Mouse (Mus musculus): ENCODE data around the gene Itih5. TPM values are rescaled to one million over a fixed set of nuclear protein-coding genes. Genes with fewer than 3 reads are reported as not detected.

Gene Itih5
- polyA plus RNA-seq, 1 experiment from 2014 or later: 7.2 TPM

- H3K4me1 ChIP-seq (replicated peaks): peaks cover 4% of the 10 kb centered on the region
- no peak for ATAC-seq (ENCODE audit: low FRiP score)
- H3K9ac ChIP-seq: no peak overlapping the region
- no peak overlapping the region for H3K27ac ChIP-seq
- H3K27me3 ChIP-seq: peaks cover 14% of the 10 kb centered on the region
- H3K36me3 ChIP-seq: no peaks in the 10 kb centered on the region
- no peak overlapping the region for H3K4me3 ChIP-seq
- no peak overlapping the region for H3K4me2 ChIP-seq
- WGBS: 70% methylated on average over 3 of the region's 3 CpGs
- H3K9me3 ChIP-seq: no peaks in the 10 kb centered on the region
Observed at GRCm38 (mm10) chr2:10301391-10301790, 148.0 kb downstream of the Itih5 start.

- H3K36me3 ChIP-seq: no peaks in the 10 kb centered on the region
- H3K27ac ChIP-seq: no peak overlapping the region
- no peaks in the 10 kb centered on the region for H3K9me3 ChIP-seq
- H3K4me1 ChIP-seq (replicated peaks): peaks cover 4% of the 10 kb centered on the region
- H3K27me3 ChIP-seq: peaks cover 12% of the 10 kb centered on the region
- no peak overlapping the region for H3K4me2 ChIP-seq
- H3K9ac ChIP-seq: no peak overlapping the region
- H3K4me3 ChIP-seq: no peak overlapping the region
- no peak for ATAC-seq (ENCODE audit: low FRiP score)
- WGBS: 94% methylated on average over 9 of the region's 9 CpGs
Observed at GRCm38 (mm10) chr2:10301997-10302396, 148.6 kb downstream of the Itih5 start.

GRCm38 (mm10) chr2:10304911-10305310 lies 151.5 kb downstream of the Itih5 start:
- WGBS: 84% methylated on average over 3 of the region's 3 CpGs

More at GRCm38 (mm10) chr2:10304911-10305310, 151.5 kb downstream of the Itih5 start:
- Histone ChIP-seq H3K36me3 (no peaks in the 10 kb centered on the region), H3K4me1 (replicated peaks) (peaks cover 4% of the 10 kb centered on the region), H3K4me3 (no peak overlapping the region), H3K4me2 (no peak overlapping the region), H3K27me3 (0 out of 2 replicates have a peak, but pooled peaks cover 2% of the 10 kb centered on the region), H3K27ac (no peak overlapping the region), H3K9ac (no peak overlapping the region), H3K9me3 (no peaks in the 10 kb centered on the region)
- no peak for ATAC-seq (ENCODE audit: low FRiP score)

Other genes with a start within 250 kb of the Itih5 start
- 15.0 and 16.6 TPM in 2 replicates for gene Taf3, start 105.0 kb upstream of the Itih5 start, polyA plus RNA-seq (2015; fragmentation: Nextera tagmentation; extraction: Ambion mirVana)
- 529 and 549 TPM in 2 replicates for gene Atp5c1, start 73.1 kb upstream of the Itih5 start, polyA plus RNA-seq (2015; fragmentation: Nextera tagmentation; extraction: Ambion mirVana)
- gene Kin, start 73.0 kb upstream of the Itih5 start, polyA plus RNA-seq (2015; fragmentation: Nextera tagmentation; extraction: Ambion mirVana): 37.6 and 39.0 TPM in 2 replicates
- gene Itih2, start 22.2 kb upstream of the Itih5 start, polyA plus RNA-seq (2015; fragmentation: Nextera tagmentation; extraction: Ambion mirVana): 1.5 and 1.7 TPM in 2 replicates
- 4.1 and 4.6 TPM in 2 replicates for gene Sfmbt2, start 216.9 kb downstream of the Itih5 start, polyA plus RNA-seq (2015; fragmentation: Nextera tagmentation; extraction: Ambion mirVana)